Mouse (Mus musculus): ENCODE results near the gene Galnt5. TPM values are rescaled to one million over a fixed set of nuclear protein-coding genes. Genes with fewer than 3 reads are reported as not detected.

Gene Galnt5
- polyA plus RNA-seq, 1 experiment: not detected

DNA sequence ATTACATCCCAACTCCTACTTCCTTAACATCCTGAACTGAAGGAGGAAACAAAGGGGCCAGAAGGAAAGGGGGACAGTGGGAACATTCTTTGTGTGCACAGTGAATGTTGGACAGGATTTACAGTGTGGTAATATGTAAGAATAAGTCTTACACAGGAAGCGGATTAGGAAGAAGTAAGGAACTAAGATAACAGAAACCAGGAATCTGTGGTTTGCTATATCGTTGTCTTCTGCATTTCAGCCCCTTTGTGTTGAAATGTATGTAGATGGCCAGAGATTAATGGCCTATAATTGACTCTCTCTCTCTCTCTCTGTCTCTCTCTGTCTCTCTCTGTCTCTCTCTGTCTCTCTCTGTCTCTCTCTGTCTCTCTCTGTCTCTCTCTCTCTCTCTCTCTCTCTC, 39.2 kb downstream of the Galnt5 start:
- Histone ChIP-seq H3K79me2 (ENCODE audit: control insufficient read depth, insufficient read depth) (no peaks in the 10 kb centered on the region), H3K36me3 (ENCODE audit: control insufficient read depth, insufficient read depth) (no peaks in the 10 kb centered on the region), H3K27me3 (ENCODE audit: control insufficient read depth, insufficient read depth, insufficient read length) (no peaks in the 10 kb centered on the region), H3K79me3 (ENCODE audit: low read depth) (no peaks in the 10 kb centered on the region), H3K4me3 (ENCODE audit: insufficient read depth, poor library complexity, severe bottlenecking) (no peak overlapping the region), H3ac (ENCODE audit: control insufficient read depth, insufficient read length, low read depth) (no peak overlapping the region)
- no peak for TF ChIP-seq MYOD1 (IDR thresholded peaks at IDR 0.05; ENCODE audit: control insufficient read depth, insufficient read length, low read depth)
- TF ChIP-seq MYOG (IDR thresholded peaks at IDR 0.05; ENCODE audit: control insufficient read depth, extremely low read depth, insufficient read length): no peak
- no peak for TF ChIP-seq USF1 (IDR thresholded peaks at IDR 0.05; ENCODE audit: low read depth)
- TF ChIP-seq FOSL1 (IDR thresholded peaks at IDR 0.05; ENCODE audit: insufficient read depth, low read length, poor library complexity, severe bottlenecking): no peak
- TF ChIP-seq CEBPB (IDR thresholded peaks at IDR 0.05; ENCODE audit: low read depth): no peak
- no peak for TF ChIP-seq CTCF (IDR thresholded peaks at IDR 0.05; ENCODE audit: control insufficient read depth, insufficient read depth, insufficient read length)
- TF ChIP-seq MAX (IDR thresholded peaks at IDR 0.05): no peak

GRCm38 (mm10) chr2:58041867-58042266, 44.2 kb downstream of the Galnt5 start:
- Histone ChIP-seq H3K36me3 (ENCODE audit: control insufficient read depth, insufficient read depth) (no peaks in the 10 kb centered on the region), H3K79me2 (ENCODE audit: control insufficient read depth, insufficient read depth) (no peaks in the 10 kb centered on the region), H3K27me3 (ENCODE audit: control insufficient read depth, insufficient read depth, insufficient read length) (no peaks in the 10 kb centered on the region), H3K4me3 (ENCODE audit: insufficient read depth, poor library complexity, severe bottlenecking) (no peak overlapping the region), H3ac (ENCODE audit: control insufficient read depth, insufficient read length, low read depth) (no peak overlapping the region), H3K79me3 (ENCODE audit: low read depth) (no peaks in the 10 kb centered on the region)
- no peak for TF ChIP-seq MYOD1 (IDR thresholded peaks at IDR 0.05; ENCODE audit: control insufficient read depth, insufficient read length, low read depth)
- no peak for TF ChIP-seq MAX (IDR thresholded peaks at IDR 0.05)
- TF ChIP-seq CEBPB (IDR thresholded peaks at IDR 0.05; ENCODE audit: low read depth): no peak
- TF ChIP-seq USF1 (IDR thresholded peaks at IDR 0.05; ENCODE audit: low read depth): no peak
- no peak for TF ChIP-seq CTCF (IDR thresholded peaks at IDR 0.05; ENCODE audit: control insufficient read depth, insufficient read depth, insufficient read length)

- no peaks in the 10 kb centered on the region for H3K79me3 ChIP-seq (ENCODE audit: low read depth)
- no peaks in the 10 kb centered on the region for H3K36me3 ChIP-seq (ENCODE audit: control insufficient read depth, insufficient read depth)
- no peak within 1 kb of the TSS for H3ac ChIP-seq (ENCODE audit: control insufficient read depth, insufficient read length, low read depth)
- TF ChIP-seq MYOG (IDR thresholded peaks at IDR 0.05; ENCODE audit: control insufficient read depth, extremely low read depth, insufficient read length) (no peak), CEBPB (IDR thresholded peaks at IDR 0.05; ENCODE audit: low read depth) (no peak), MYOD1 (IDR thresholded peaks at IDR 0.05; ENCODE audit: control insufficient read depth, insufficient read length, low read depth) (no peak), FOSL1 (IDR thresholded peaks at IDR 0.05; ENCODE audit: insufficient read depth, low read length, poor library complexity, severe bottlenecking) (no peak)
- H3K79me2 ChIP-seq (ENCODE audit: control insufficient read depth, insufficient read depth): no peaks in the 10 kb centered on the region
- H3K27me3 ChIP-seq (ENCODE audit: control insufficient read depth, insufficient read depth, insufficient read length): no peaks in the 10 kb centered on the region
- no peak within 1 kb of the TSS for H3K4me3 ChIP-seq (ENCODE audit: insufficient read depth, poor library complexity, severe bottlenecking)
Measured at GRCm38 (mm10) chr2:58052821-58053581, 55.3 kb downstream of the Galnt5 start, which contains the start of gene Ermn. Gene Ermn, minus strand, starts transcription at chr2:58052864.

- no peak overlapping the region for H3K4me3 ChIP-seq (ENCODE audit: insufficient read depth, poor library complexity, severe bottlenecking)
- no peak for TF ChIP-seq USF1 (IDR thresholded peaks at IDR 0.05; ENCODE audit: low read depth)
- TF ChIP-seq CTCF (IDR thresholded peaks at IDR 0.05; ENCODE audit: control insufficient read depth, insufficient read depth, insufficient read length): peak; percentile 27
- no peak for TF ChIP-seq CEBPB (IDR thresholded peaks at IDR 0.05; ENCODE audit: low read depth)
- no peaks in the 10 kb centered on the region for H3K79me2 ChIP-seq (ENCODE audit: control insufficient read depth, insufficient read depth)
- H3ac ChIP-seq (ENCODE audit: control insufficient read depth, insufficient read length, low read depth): no peak overlapping the region
- H3K79me3 ChIP-seq (ENCODE audit: low read depth): no peaks in the 10 kb centered on the region
- H3K27me3 ChIP-seq (ENCODE audit: control insufficient read depth, insufficient read depth, insufficient read length): no peaks in the 10 kb centered on the region
- H3K36me3 ChIP-seq (ENCODE audit: control insufficient read depth, insufficient read depth): no peaks in the 10 kb centered on the region
Measured at GRCm38 (mm10) chr2:58055383-58055782, 57.7 kb downstream of the Galnt5 start.

GRCm38 (mm10) chr2:58079849-58080248, 82.2 kb downstream of the Galnt5 start:
- Histone ChIP-seq H3K79me3 (ENCODE audit: low read depth) (no peaks in the 10 kb centered on the region), H3K4me3 (ENCODE audit: insufficient read depth, poor library complexity, severe bottlenecking) (no peak overlapping the region), H3K27me3 (ENCODE audit: control insufficient read depth, insufficient read depth, insufficient read length) (no peaks in the 10 kb centered on the region), H3K79me2 (ENCODE audit: control insufficient read depth, insufficient read depth) (no peaks in the 10 kb centered on the region), H3ac (ENCODE audit: control insufficient read depth, insufficient read length, low read depth) (no peak overlapping the region), H3K36me3 (ENCODE audit: control insufficient read depth, insufficient read depth) (no peaks in the 10 kb centered on the region)
- TF ChIP-seq USF1 (IDR thresholded peaks at IDR 0.05; ENCODE audit: low read depth): no peak
- TF ChIP-seq CTCF (IDR thresholded peaks at IDR 0.05; ENCODE audit: control insufficient read depth, insufficient read depth, insufficient read length): no peak
- peak; percentile 95 for TF ChIP-seq CEBPB (IDR thresholded peaks at IDR 0.05; ENCODE audit: low read depth)
- TF ChIP-seq MYOG (IDR thresholded peaks at IDR 0.05; ENCODE audit: control insufficient read depth, extremely low read depth, insufficient read length): no peak
- TF ChIP-seq MYOD1 (IDR thresholded peaks at IDR 0.05; ENCODE audit: control insufficient read depth, insufficient read length, low read depth): no peak
- TF ChIP-seq FOSL1 (IDR thresholded peaks at IDR 0.05; ENCODE audit: insufficient read depth, low read length, poor library complexity, severe bottlenecking): peak; percentile 85

DNA sequence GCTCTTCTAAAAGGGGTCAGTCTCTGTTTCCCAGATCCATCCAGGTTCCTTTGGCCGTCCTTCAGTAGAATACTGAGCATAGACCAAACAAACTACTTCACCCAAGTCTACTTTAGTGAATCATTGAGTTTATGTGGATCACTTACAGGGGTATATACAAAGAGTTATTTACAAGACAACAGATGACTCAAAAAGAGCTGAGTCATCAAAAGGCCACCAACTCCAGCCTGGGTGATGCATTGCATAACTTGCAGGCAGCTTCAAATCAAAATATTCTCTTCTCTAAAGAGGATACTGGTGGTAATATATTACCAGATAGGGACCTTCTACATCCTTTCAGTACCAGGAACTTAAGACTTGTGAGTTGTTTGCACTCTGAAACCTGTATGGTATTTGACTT, 88.7 kb downstream of the Galnt5 start:
- Histone ChIP-seq H3ac (ENCODE audit: control insufficient read depth, insufficient read length, low read depth) (no peak overlapping the region), H3K36me3 (ENCODE audit: control insufficient read depth, insufficient read depth) (no peaks in the 10 kb centered on the region), H3K79me2 (ENCODE audit: control insufficient read depth, insufficient read depth) (no peaks in the 10 kb centered on the region), H3K4me3 (ENCODE audit: insufficient read depth, poor library complexity, severe bottlenecking) (no peak overlapping the region), H3K79me3 (ENCODE audit: low read depth) (no peaks in the 10 kb centered on the region), H3K27me3 (ENCODE audit: control insufficient read depth, insufficient read depth, insufficient read length) (no peaks in the 10 kb centered on the region)
- no peak for TF ChIP-seq MYOG (IDR thresholded peaks at IDR 0.05; ENCODE audit: control insufficient read depth, extremely low read depth, insufficient read length)
